Mouse (Mus musculus) forebrain, postnatal 0 days (tissue): ENCODE measurements at regions not wholly inside any gene's neighbourhood (a gene's known extent, or its start where the extent isn't known, plus 50 kb on each side); places are given as distances from the start of the nearest gene placed in this dataset.

Experiments used
- ATAC-seq: fragments of 200-750 bp; cut with Nextera tagmentation; 2 replicates; pipeline ENCODE4 v1.8.0; 2017; ENCODE audit warnings: mild to moderate bottlenecking, moderate library complexity
- DNase-seq: peaks from one replicate; pipeline ENCODE4 v3.0.0-alpha.2; 2015
- H3K27ac ChIP-seq: fragments of 300-500 bp; sonication (generic); 2 replicates; pipeline ENCODE4 v1.5.1; 2014; ENCODE audit warnings: low read depth, mild to moderate bottlenecking, antibody characterized with exemption, low read length, moderate library complexity, mixed read lengths
- H3K27me3 ChIP-seq: fragments of 300-500 bp; sonication (generic); 2 replicates; pipeline ENCODE4 v1.6.1; 2014; ENCODE audit warnings: mild to moderate bottlenecking, low read length, mixed read lengths; ENCODE audit not compliant: insufficient read depth
- H3K36me3 ChIP-seq: fragments of 300-500 bp; sonication (generic); 2 replicates; pipeline ENCODE4 v1.6.1; 2014; ENCODE audit warnings: mild to moderate bottlenecking, moderate library complexity; ENCODE audit not compliant: insufficient read depth
- H3K4me1 ChIP-seq: fragments of 300-500 bp; sonication (generic); 2 replicates; pipeline ENCODE4 v1.6.1; 2014; ENCODE audit warnings: antibody characterized with exemption; ENCODE audit not compliant: insufficient read depth
- H3K4me2 ChIP-seq: fragments of 300-500 bp; sonication (generic); 2 replicates; pipeline ENCODE4 v1.6.1; 2014; ENCODE audit warnings: low read depth, mild to moderate bottlenecking, moderate library complexity
- H3K4me3 ChIP-seq: fragments of 300-500 bp; sonication (generic); 2 replicates; pipeline ENCODE4 v1.5.1; 2014; ENCODE audit warnings: low read depth, low read length, mixed read lengths
- H3K9ac ChIP-seq: fragments of 300-500 bp; sonication (generic); 2 replicates; pipeline ENCODE4 v1.6.1; 2014; ENCODE audit warnings: mild to moderate bottlenecking
- H3K9me3 ChIP-seq: fragments of 300-500 bp; sonication (generic); 2 replicates; pipeline ENCODE4 v1.6.1; 2016; ENCODE audit warnings: low read length
- CTCF ChIP-seq: sonication (generic); IDR thresholded peaks from 2 replicates; pipeline ENCODE4 v1.5.1; 2016; ENCODE audit warnings: antibody characterized with exemption, control low read depth, low read depth
- WGBS: fragments of 180-500 bp; shearing (Covaris S2); extraction: QIAGEN DNeasy Blood & Tissue Kit; methylation state at CpG from one replicate; pipeline ENCODE4 v1.1.7; 2014; 5-methylcytosine and 5-hydroxymethylcytosine counted together

- ATAC-seq (no peak), DNase-seq (no peak)
- no peaks in the 10 kb centered on the region for H3K27me3 ChIP-seq
- no peak overlapping the region for H3K4me3 ChIP-seq
- 98% methylated on average over 1 of the region's 1 CpGs for WGBS
- no peaks in the 10 kb centered on the region for H3K36me3 ChIP-seq
- no peaks in the 10 kb centered on the region for H3K4me1 ChIP-seq
- H3K9me3 ChIP-seq, result no peaks in the 10 kb centered on the region
- no peak overlapping the region for H3K4me2 ChIP-seq
- no peak overlapping the region for H3K9ac ChIP-seq
- no peak for TF ChIP-seq CTCF
- H3K27ac ChIP-seq, result no peak overlapping the region
Measured at GRCm38 (mm10) chr10:72593049-72593448, 61.6 kb upstream of the Zwint start.
